Mouse (Mus musculus): ENCODE results near the gene Nxf3. TPM values are rescaled to one million over a fixed set of nuclear protein-coding genes. Genes with fewer than 3 reads are reported as not detected.

Nxf3 gene
- 0.42 and 0.59 TPM in 2 replicates for polyA plus RNA-seq (2014; fragmentation: Nextera tagmentation; extraction: Ambion mirVana)

DNA sequence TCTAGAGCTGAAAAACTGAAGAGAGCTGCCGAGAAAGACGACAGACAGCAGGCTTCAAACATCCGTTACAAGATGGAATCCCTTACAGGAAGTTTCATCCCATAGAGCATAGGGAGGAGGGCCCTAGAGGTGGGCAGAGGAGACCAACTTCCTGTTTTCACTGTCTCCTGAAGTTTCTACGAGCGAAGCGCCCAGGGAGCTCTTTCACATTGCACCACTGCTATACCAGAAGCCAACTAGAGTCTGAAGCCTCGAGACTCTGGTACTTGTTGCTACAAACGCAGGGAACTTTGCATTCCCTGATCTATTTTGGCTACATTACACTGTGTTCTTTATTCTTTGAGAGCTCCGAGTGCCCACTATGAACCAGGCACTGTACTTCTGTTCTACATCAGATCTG, at the start of gene Nxf3:
Nxf3 (minus strand) TSS at position 101 of the 400 bp plus-strand sequence.
- no peak for ATAC-seq (ENCODE audit: insufficient number of reproducible peaks, insufficient read depth, low FRiP score, low read depth)
- no peak within 1 kb of the TSS for H3K9ac ChIP-seq (ENCODE audit: low read length)
- no peak within 1 kb of the TSS for H3K27ac ChIP-seq (replicated peaks in 1 of 2; ENCODE audit: control insufficient read depth in 1 of 2, insufficient read depth in 1 of 2, low read depth in 2 of 2, low read length in 2 of 2)
- H3K36me3 ChIP-seq (ENCODE audit: control insufficient read depth, insufficient read depth, low read length), result no peaks in the 10 kb centered on the region
- H3K9me3 ChIP-seq (ENCODE audit: control insufficient read depth, low read length), result no peaks in the 10 kb centered on the region
- H3K4me1 ChIP-seq (ENCODE audit: control insufficient read depth in 2 of 2, insufficient read depth in 2 of 2, low read length in 2 of 2), result no peaks in the 10 kb centered on the region
- no peak within 1 kb of the TSS for H3K4me3 ChIP-seq (ENCODE audit: control insufficient read depth in 1 of 2, insufficient read depth in 1 of 2, low read depth in 1 of 2, low read length in 2 of 2)
- 68% methylated on average over 9 of the region's 9 CpGs for WGBS
- H3K4me2 ChIP-seq (ENCODE audit: low read length), result no peak within 1 kb of the TSS
- H3K27me3 ChIP-seq (ENCODE audit: control insufficient read depth, insufficient read depth, low read length), result no peaks in the 10 kb centered on the region

DNA sequence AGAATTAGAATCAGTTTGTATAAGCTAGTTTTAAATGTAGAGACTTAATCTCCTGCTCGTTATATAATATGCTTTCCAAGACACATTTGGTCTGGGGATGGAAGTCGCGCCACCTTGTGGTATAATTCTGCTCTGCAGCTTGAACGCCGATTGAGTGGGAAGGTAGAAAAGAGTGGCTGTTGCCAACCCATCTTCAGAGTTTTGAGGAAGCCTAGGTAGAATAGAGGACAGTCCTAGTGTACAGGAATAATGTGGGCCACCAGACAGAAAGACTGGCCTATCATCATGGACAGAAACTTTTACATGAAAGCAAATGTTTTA, 42.6 kb upstream of the Nxf3 start:
- H3K36me3 ChIP-seq (ENCODE audit: control insufficient read depth, insufficient read depth, low read length), result no peaks in the 10 kb centered on the region
- H3K4me2 ChIP-seq (ENCODE audit: low read length), result no peak overlapping the region
- no peaks in the 10 kb centered on the region for H3K9me3 ChIP-seq (ENCODE audit: control insufficient read depth, low read length)
- H3K27me3 ChIP-seq (ENCODE audit: control insufficient read depth, insufficient read depth, low read length), result no peaks in the 10 kb centered on the region
- H3K4me3 ChIP-seq (ENCODE audit: control insufficient read depth in 1 of 2, insufficient read depth in 1 of 2, low read depth in 1 of 2, low read length in 2 of 2), result no peak overlapping the region
- no peak for ATAC-seq (ENCODE audit: insufficient number of reproducible peaks, insufficient read depth, low FRiP score, low read depth)
- no peak overlapping the region for H3K27ac ChIP-seq (replicated peaks in 1 of 2; ENCODE audit: control insufficient read depth in 1 of 2, insufficient read depth in 1 of 2, low read depth in 2 of 2, low read length in 2 of 2)
- WGBS, result 15% methylated on average over 5 of the region's 5 CpGs
- no peaks in the 10 kb centered on the region for H3K4me1 ChIP-seq (ENCODE audit: control insufficient read depth in 2 of 2, insufficient read depth in 2 of 2, low read length in 2 of 2)
- H3K9ac ChIP-seq (ENCODE audit: low read length), result no peak overlapping the region

DNA sequence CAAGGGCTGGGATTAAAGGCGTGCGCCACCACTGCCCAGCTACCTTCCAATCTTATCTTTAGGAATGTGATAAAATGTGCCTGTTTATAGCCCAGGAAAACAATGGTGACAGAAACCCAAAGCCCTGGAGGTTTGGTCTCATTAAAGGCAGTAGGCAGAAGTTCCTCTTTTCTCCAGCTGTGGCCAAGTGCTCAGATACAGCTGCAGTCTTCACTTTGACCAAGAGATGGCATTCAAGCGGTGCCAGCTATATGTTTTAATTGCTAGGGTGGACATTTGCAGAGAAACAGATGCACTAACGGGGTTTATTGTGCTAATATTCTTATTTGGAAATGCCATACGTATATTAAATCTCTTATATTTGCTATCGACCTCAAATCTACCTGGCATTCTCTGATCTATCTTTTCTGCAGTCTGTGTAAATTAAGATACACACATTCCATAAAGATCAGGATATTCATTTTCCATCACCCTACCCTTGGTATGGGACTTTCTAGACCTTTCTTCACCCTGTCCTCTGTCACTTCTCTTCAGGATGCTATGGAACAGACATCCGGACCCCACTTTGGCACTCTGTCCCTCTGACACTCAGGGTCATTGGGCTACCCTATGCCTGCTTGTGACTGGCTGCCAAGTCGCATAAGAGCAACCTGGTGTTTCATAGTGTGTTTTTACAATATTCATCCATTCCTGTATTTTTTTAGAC, 42.1 kb upstream of the Nxf3 start:
- no peak overlapping the region for H3K4me2 ChIP-seq (ENCODE audit: low read length)

DNA sequence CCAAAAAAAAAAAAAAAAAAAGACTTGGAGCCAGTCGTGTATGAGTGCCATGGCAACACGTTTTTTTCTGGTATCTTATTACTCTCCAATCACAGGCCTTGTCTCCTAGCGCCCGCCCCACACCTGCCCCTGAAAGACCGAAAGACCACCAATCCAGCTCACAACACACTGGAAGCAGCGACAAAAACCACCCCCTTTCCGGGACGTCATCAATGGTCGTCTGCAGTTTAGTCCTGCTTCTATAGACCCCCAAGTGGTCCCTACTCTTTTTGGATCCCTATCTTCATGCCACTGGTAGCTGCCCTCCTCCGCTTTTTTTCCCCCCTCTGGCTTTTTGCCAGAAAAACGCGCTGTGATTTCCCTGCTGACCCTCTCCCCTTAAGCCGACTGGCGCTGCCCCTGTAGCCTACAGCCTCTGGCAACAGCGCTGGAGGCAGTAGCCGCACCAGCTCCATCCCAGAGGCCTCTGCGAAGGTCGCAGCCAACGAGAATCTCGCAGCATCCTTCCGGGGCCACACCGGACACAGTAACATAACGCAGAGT, 30.4 kb upstream of the Nxf3 start:
- Histone ChIP-seq H3K9ac (ENCODE audit: low read length) (0 out of 2 replicates have a peak overlapping the region, but pooled peaks have one; percentile 30), H3K4me3 (ENCODE audit: control insufficient read depth in 1 of 2, insufficient read depth in 1 of 2, low read depth in 1 of 2, low read length in 2 of 2) (peak overlapping the region; percentile 35 to 41), H3K4me2 (ENCODE audit: low read length) (peak overlapping the region; percentile 65), H3K36me3 (ENCODE audit: control insufficient read depth, insufficient read depth, low read length) (no peaks in the 10 kb centered on the region), H3K4me1 (ENCODE audit: control insufficient read depth in 2 of 2, insufficient read depth in 2 of 2, low read length in 2 of 2) (no peaks in the 10 kb centered on the region), H3K9me3 (ENCODE audit: control insufficient read depth, low read length) (no peaks in the 10 kb centered on the region), H3K27ac (replicated peaks in 1 of 2; ENCODE audit: control insufficient read depth in 1 of 2, insufficient read depth in 1 of 2, low read depth in 2 of 2, low read length in 2 of 2) (no peak overlapping the region), H3K27me3 (ENCODE audit: control insufficient read depth, insufficient read depth, low read length) (no peaks in the 10 kb centered on the region; the same call in 1 of the 2 replicates)
- WGBS, result 19% methylated on average over 23 of the region's 23 CpGs
- ATAC-seq (ENCODE audit: insufficient number of reproducible peaks, insufficient read depth, low FRiP score, low read depth), result peak; percentile 73; the same call in 1 of the 2 replicates

More for the DNA sequence above, 42.1 kb upstream of the Nxf3 start:
- H3K9me3 ChIP-seq (ENCODE audit: control insufficient read depth, low read length), result no peaks in the 10 kb centered on the region
- no peak overlapping the region for H3K27ac ChIP-seq (replicated peaks in 1 of 2; ENCODE audit: control insufficient read depth in 1 of 2, insufficient read depth in 1 of 2, low read depth in 2 of 2, low read length in 2 of 2)
- no peak overlapping the region for H3K9ac ChIP-seq (ENCODE audit: low read length)
- H3K36me3 ChIP-seq (ENCODE audit: control insufficient read depth, insufficient read depth, low read length), result no peaks in the 10 kb centered on the region
- no peak overlapping the region for H3K4me3 ChIP-seq (ENCODE audit: control insufficient read depth in 1 of 2, insufficient read depth in 1 of 2, low read depth in 1 of 2, low read length in 2 of 2)
- WGBS, result 50% methylated on average over 8 of the region's 8 CpGs
- H3K4me1 ChIP-seq (ENCODE audit: control insufficient read depth in 2 of 2, insufficient read depth in 2 of 2, low read length in 2 of 2), result no peaks in the 10 kb centered on the region
- no peaks in the 10 kb centered on the region for H3K27me3 ChIP-seq (ENCODE audit: control insufficient read depth, insufficient read depth, low read length)
- ATAC-seq (ENCODE audit: insufficient number of reproducible peaks, insufficient read depth, low FRiP score, low read depth), result no peak

DNA sequence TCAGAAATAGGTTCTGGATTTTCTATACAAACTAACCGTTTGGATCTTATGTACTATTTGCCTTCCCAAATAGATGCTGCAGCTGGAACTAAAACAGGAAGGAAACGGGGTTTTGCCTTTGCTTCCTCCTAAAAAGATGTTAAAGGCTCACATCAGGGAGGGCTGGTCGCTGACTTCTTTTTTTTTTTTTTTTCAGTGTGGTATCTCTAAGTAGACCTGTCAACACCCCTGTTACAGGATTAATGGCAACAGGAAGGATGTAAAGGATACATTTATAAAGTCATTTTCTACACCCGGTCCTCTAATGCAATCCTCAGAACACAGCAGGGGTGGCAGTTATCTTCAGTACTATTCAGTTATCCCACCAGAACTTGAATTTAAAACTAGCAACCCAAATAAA, 30.0 kb upstream of the Nxf3 start:
- Histone ChIP-seq H3K27me3 (ENCODE audit: control insufficient read depth, insufficient read depth, low read length) (no peaks in the 10 kb centered on the region; the same call in 1 of the 2 replicates), H3K4me3 (ENCODE audit: control insufficient read depth in 1 of 2, insufficient read depth in 1 of 2, low read depth in 1 of 2, low read length in 2 of 2) (peak overlapping the region in 1 of 2 experiments; percentile 41; a peak in 1 of 4 replicates)

DNA sequence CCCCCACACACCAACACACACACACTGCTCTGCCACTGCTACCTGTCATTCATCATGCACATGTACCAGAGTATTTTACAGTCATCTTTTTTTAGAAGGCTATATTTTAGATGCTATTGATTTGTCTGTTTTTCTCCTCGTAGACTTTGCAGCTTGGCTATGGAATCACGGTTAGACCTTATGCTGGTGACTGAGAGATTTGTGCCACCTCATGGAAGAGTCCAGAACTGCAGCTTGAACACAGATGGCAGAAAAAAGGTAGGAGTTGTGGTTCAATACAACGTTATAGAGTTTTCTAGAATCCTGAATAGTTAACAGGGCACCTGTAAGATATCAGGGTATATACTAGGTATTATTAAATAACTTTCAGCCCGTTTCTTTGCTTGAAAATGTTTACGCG, 22.9 kb upstream of the Nxf3 start:
- Histone ChIP-seq H3K4me3 (ENCODE audit: control insufficient read depth in 1 of 2, insufficient read depth in 1 of 2, low read depth in 1 of 2, low read length in 2 of 2) (no peak overlapping the region), H3K4me2 (ENCODE audit: low read length) (peak overlapping the region; percentile 36; the same call in 1 of the 2 replicates), H3K27me3 (ENCODE audit: control insufficient read depth, insufficient read depth, low read length) (no peaks in the 10 kb centered on the region; the same call in 1 of the 2 replicates), H3K9ac (ENCODE audit: low read length) (no peak overlapping the region), H3K4me1 (ENCODE audit: control insufficient read depth in 2 of 2, insufficient read depth in 2 of 2, low read length in 2 of 2) (no peaks in the 10 kb centered on the region), H3K36me3 (ENCODE audit: control insufficient read depth, insufficient read depth, low read length) (no peaks in the 10 kb centered on the region), H3K9me3 (ENCODE audit: control insufficient read depth, low read length) (no peaks in the 10 kb centered on the region), H3K27ac (replicated peaks in 1 of 2; ENCODE audit: control insufficient read depth in 1 of 2, insufficient read depth in 1 of 2, low read depth in 2 of 2, low read length in 2 of 2) (no peak overlapping the region)
- ATAC-seq (ENCODE audit: insufficient number of reproducible peaks, insufficient read depth, low FRiP score, low read depth), result no peak
- WGBS, result 38% methylated on average over 6 of the region's 6 CpGs

More for the DNA sequence above, 30.0 kb upstream of the Nxf3 start:
- no peak; the same call in 1 of the 2 replicates for ATAC-seq (ENCODE audit: insufficient number of reproducible peaks, insufficient read depth, low FRiP score, low read depth)
- Histone ChIP-seq H3K9me3 (ENCODE audit: control insufficient read depth, low read length) (no peaks in the 10 kb centered on the region), H3K4me1 (ENCODE audit: control insufficient read depth in 2 of 2, insufficient read depth in 2 of 2, low read length in 2 of 2) (no peaks in the 10 kb centered on the region), H3K36me3 (ENCODE audit: control insufficient read depth, insufficient read depth, low read length) (no peaks in the 10 kb centered on the region), H3K27ac (replicated peaks in 1 of 2; ENCODE audit: control insufficient read depth in 1 of 2, insufficient read depth in 1 of 2, low read depth in 2 of 2, low read length in 2 of 2) (no peak overlapping the region), H3K9ac (ENCODE audit: low read length) (no peak overlapping the region), H3K4me2 (ENCODE audit: low read length) (peak overlapping the region; percentile 65)
- WGBS, result 34% methylated on average over 4 of the region's 4 CpGs

DNA sequence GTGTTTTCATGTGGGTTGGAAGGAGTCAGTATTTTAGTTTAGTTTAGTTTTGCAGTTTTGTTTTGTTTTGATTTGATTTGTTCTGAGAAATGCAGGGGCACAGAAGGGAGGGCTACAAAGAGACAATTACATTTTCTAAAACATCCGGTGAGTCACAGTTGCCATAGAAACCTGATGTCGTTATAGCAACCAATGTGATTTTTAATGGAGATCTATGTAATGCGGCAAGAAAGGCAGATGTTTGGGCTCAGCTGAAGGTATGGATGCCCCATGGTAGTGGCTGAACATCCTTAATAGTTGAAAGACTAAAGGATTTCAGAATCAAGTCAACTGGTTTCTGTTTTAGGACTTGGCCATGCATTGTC, 19.7 kb upstream of the Nxf3 start:
- no peak overlapping the region for H3K27ac ChIP-seq (replicated peaks in 1 of 2; ENCODE audit: control insufficient read depth in 1 of 2, insufficient read depth in 1 of 2, low read depth in 2 of 2, low read length in 2 of 2)
- H3K9me3 ChIP-seq (ENCODE audit: control insufficient read depth, low read length), result no peaks in the 10 kb centered on the region
- H3K36me3 ChIP-seq (ENCODE audit: control insufficient read depth, insufficient read depth, low read length), result no peaks in the 10 kb centered on the region
- no peaks in the 10 kb centered on the region for H3K4me1 ChIP-seq (ENCODE audit: control insufficient read depth in 2 of 2, insufficient read depth in 2 of 2, low read length in 2 of 2)
- no peak overlapping the region for H3K4me3 ChIP-seq (ENCODE audit: control insufficient read depth in 1 of 2, insufficient read depth in 1 of 2, low read depth in 1 of 2, low read length in 2 of 2)
- 70% methylated on average over 3 of the region's 3 CpGs for WGBS
- H3K4me2 ChIP-seq (ENCODE audit: low read length), result no peak overlapping the region
- H3K9ac ChIP-seq (ENCODE audit: low read length), result no peak overlapping the region
- H3K27me3 ChIP-seq (ENCODE audit: control insufficient read depth, insufficient read depth, low read length), result no peaks in the 10 kb centered on the region
- ATAC-seq (ENCODE audit: insufficient number of reproducible peaks, insufficient read depth, low FRiP score, low read depth), result no peak
